Mouse (Mus musculus) mesoderm, embryonic 11.5 days (tissue): ENCODE data around the gene Pex19.

Source experiments
- DNase-seq: peaks from one replicate; pipeline ENCODE4 v3.0.0-alpha.2; 2012; ENCODE audit warnings: low read depth, low spot score

Gene Pex19

DNA sequence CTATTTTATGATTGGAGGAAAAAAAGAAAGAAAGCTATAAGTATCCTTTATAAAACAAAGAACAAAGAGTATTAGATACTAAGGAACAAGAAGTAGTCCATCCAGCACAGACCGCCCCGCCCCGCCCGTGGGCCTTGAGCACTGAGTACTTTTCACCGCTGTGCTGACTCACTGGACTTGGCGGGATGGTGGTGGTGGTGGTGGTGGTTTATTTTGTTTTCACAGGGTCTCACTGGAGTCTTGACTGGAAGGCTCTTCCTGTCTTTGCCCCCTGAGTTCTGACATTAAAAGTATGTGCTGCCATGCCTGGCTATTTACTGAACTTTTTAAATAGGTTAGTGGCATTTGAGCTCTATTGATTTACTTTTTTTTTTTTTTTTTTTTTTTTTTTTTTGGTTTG, 56.5 kb downstream of the Pex19 start:
- DNase-seq = no peak

GRCm38 (mm10) chr1:172183915-172184314, 57.4 kb downstream of the Pex19 start:
- DNase-seq = no peak
